Mouse (Mus musculus) testis, adult 2 months (tissue): Measurements from ENCODE around the gene Asb7. TPM values are rescaled to one million over a fixed set of nuclear protein-coding genes. Genes with fewer than 3 reads are reported as not detected.

Source experiments
- H3K27ac ChIP-seq: fragments of 200-500 bp; 2 replicates; pipeline ENCODE4 v1.5.1; 2012; ENCODE audit warnings: low read depth, low read length; ENCODE audit not compliant: control insufficient read depth, insufficient read depth
- H3K27me3 ChIP-seq: fragments of 200-500 bp; 2 replicates; pipeline ENCODE4 v1.6.1; 2012; ENCODE audit warnings: mild to moderate bottlenecking, low read length, moderate library complexity; ENCODE audit not compliant: control insufficient read depth, insufficient read depth
- H3K36me3 ChIP-seq: fragments of 200-500 bp; 2 replicates; pipeline ENCODE4 v1.6.1; 2012; ENCODE audit warnings: mild to moderate bottlenecking, low read length; ENCODE audit not compliant: control insufficient read depth, insufficient read depth
- H3K4me1 ChIP-seq: fragments of 200-500 bp; 2 replicates; pipeline ENCODE4 v1.6.1; 2012; ENCODE audit warnings: low read length; ENCODE audit not compliant: control insufficient read depth, insufficient read depth
- H3K4me3 ChIP-seq: fragments of 200-500 bp; 2 replicates; pipeline ENCODE4 v1.5.1; 2012; ENCODE audit warnings: low read depth, mild to moderate bottlenecking, low read length, moderate library complexity, mixed read lengths; ENCODE audit not compliant: control insufficient read depth
- CTCF ChIP-seq: fragments of 200-500 bp; IDR thresholded peaks from 2 replicates; pipeline ENCODE4 v1.5.1; 2012; ENCODE audit warnings: low read depth, mild to moderate bottlenecking, inconsistent platforms, low read length, moderate library complexity; ENCODE audit not compliant: control insufficient read depth, insufficient read depth, insufficient replicate concordance
- POLR2A ChIP-seq: fragments of 200-500 bp; IDR thresholded peaks from 2 replicates; pipeline ENCODE4 v1.6.1; 2012; ENCODE audit warnings: low read depth, mild to moderate bottlenecking, inconsistent platforms, low read length, moderate library complexity; ENCODE audit not compliant: control insufficient read depth
- polyA plus RNA-seq: library from polyadenylated mRNA; depleted of rRNA; stranded (reverse); fragments of >200 nt; gene quantifications from 2 replicates; pipeline ENCODE4 v1.2.3, GENCODE M21; 2012; rRNA removed

Asb7 gene
- polyA plus RNA-seq, 1 experiment: 8.6 TPM

DNA sequence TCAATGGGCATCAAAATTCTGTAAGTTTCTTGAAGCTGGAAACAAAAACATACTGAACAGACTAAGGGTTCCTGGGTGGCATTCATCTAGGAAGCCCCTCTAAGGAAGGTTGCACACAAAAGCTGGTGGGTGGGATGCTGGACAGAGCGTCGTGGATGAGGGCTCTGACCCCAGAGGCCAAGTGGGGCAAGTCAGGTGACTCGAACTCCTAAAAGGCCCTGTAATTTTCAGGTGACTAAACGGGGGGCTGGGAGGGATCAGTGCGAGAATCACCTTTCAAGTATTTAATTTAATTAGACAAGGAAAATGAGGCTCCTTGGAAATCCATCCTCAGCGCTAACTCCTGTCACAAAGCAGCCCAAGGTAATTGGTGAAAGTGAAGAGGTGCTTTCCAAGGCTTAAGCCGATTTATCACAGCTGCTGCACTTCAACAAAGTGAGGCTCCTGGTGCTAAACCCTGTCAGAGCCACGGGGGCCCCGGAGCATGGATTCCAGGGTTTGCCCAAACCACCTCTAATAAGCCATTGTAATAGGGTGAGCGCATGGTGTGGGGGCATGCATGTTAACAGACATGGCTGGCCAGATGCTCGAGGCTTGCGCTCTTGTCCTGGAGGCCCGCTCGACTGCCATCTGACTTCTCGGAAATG, 59.1 kb downstream of the Asb7 start:
- Histone ChIP-seq H3K4me1 (no peaks in the 10 kb centered on the region), H3K27ac (no peak overlapping the region), H3K4me3 (no peak overlapping the region), H3K27me3 (no peaks in the 10 kb centered on the region), H3K36me3 (no peaks in the 10 kb centered on the region)
- TF ChIP-seq CTCF: no peak
- TF ChIP-seq POLR2A: no peak

DNA sequence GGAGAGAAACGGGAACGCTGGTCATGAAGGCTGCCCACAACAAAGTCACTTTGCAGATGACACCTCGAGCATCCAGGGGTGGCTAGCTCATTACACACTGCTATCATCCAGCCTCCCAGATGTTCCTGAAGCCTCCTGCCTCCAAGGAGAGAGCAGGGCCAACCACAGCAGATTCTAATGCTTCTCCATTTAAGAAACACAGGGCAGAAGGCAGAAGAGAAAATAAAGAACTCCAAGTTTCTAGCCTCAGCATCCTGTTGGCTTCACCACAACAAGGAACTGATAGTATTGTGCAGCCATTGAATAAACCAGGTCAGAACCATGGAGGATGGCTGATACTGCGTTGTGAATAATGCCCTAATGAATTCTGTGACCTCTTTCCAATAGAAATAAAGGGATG, 60.0 kb downstream of the Asb7 start:
- Histone ChIP-seq H3K27ac (no peak overlapping the region), H3K4me1 (no peaks in the 10 kb centered on the region), H3K36me3 (no peaks in the 10 kb centered on the region), H3K27me3 (no peaks in the 10 kb centered on the region), H3K4me3 (no peak overlapping the region)
- no peak for TF ChIP-seq POLR2A
- no peak for TF ChIP-seq CTCF

DNA sequence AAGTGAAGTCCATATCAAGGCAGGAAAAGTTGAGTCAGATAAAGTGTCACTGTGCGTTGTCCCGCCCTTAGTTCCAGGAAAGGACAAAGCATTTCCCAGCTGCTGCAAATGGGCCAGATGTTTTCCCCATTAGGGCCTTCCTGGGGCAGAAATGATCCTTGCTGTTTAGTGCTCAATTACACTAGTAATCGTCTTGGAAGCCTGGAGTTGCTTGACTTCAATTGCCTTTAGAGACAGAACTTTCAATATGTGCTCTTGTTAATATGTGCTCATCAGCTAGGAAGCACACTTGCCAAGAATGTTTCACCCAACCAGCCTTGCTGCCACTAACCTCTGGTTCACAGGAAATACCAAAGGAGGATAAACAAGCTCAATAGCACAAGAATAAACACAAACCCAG, 66.0 kb downstream of the Asb7 start:
- no peak overlapping the region for H3K27ac ChIP-seq

DNA sequence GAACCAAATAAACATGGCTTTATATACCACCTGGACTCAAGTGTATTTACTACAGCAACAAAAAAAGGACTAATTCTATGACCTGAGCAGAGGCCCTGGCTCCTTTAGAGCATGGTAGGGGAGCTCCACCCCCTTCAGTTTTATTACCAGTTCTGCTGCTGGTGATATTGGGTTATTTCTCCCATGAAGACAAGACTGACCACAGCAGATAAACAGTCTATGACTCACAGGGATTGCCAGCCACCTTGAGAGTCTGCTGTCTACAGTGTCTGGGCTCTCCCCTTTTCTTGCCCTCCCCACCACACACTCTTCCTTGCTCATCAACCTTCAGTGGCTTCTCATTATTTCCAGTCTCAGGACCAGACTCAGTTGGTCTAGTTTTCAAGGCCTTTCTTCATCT, 87.5 kb downstream of the Asb7 start:
- Histone ChIP-seq H3K27ac (no peak overlapping the region), H3K4me1 (no peaks in the 10 kb centered on the region), H3K27me3 (no peaks in the 10 kb centered on the region), H3K4me3 (no peak overlapping the region), H3K36me3 (no peaks in the 10 kb centered on the region)
- TF ChIP-seq CTCF (no peak), POLR2A (no peak)

More for the DNA sequence above, 66.0 kb downstream of the Asb7 start:
- no peak for TF ChIP-seq CTCF
- no peak for TF ChIP-seq POLR2A
- H3K36me3 ChIP-seq: no peaks in the 10 kb centered on the region
- H3K4me1 ChIP-seq: no peaks in the 10 kb centered on the region; the same call in none of the 2 replicates
- no peaks in the 10 kb centered on the region for H3K27me3 ChIP-seq
- no peak overlapping the region for H3K4me3 ChIP-seq

DNA sequence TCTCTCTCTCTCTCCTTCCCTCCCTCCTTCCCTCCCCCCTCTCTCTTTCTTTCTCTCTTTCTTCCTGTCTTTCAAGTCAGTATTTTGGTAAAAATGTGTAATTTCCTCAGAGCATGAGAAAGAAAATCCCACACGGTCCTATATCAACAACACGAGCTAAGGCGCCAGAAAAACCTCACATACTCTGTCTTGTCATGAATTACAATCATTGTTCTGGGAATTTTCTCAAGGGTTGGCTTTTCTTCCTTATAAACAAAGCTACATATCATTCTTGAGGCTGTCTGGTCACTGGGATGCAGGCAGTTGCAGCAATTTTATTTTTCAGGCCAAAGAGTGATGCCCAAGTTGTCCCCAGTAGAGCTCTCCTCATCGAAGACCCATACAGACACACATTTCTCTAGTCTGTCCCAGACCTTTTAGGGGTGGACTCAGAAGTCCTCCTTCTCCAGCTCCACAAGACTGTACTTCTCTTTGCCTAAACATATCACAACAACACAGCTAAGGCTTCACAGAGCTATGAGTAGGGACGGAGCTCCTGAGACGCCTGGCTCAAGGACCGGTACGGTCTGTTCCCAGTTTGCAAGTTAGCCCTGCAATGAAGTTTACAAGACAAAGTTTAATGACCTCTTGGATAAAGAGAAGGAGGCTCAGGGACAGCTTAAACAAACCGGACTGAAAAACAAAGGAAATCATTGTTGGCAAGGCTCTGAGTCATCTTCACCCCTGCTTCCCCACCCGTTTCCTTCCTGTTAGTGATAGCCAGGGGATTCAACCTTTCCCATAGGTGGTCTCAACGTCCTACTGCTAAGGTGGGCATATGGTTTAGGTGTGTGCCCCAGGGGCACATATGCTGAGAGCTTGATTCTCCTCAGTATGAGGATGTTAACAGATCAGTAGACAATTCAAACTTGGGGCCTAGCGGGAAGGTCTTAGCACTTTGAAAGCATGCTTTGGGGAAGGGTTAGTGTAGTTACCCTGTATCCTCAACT, 88.5 kb downstream of the Asb7 start:
- no peaks in the 10 kb centered on the region for H3K27me3 ChIP-seq
- H3K36me3 ChIP-seq: no peaks in the 10 kb centered on the region
- TF ChIP-seq POLR2A (no peak), CTCF (no peak)
- peak overlapping the region; percentile 54 for H3K27ac ChIP-seq
- H3K4me1 ChIP-seq: no peaks in the 10 kb centered on the region
- H3K4me3 ChIP-seq: no peak overlapping the region

DNA sequence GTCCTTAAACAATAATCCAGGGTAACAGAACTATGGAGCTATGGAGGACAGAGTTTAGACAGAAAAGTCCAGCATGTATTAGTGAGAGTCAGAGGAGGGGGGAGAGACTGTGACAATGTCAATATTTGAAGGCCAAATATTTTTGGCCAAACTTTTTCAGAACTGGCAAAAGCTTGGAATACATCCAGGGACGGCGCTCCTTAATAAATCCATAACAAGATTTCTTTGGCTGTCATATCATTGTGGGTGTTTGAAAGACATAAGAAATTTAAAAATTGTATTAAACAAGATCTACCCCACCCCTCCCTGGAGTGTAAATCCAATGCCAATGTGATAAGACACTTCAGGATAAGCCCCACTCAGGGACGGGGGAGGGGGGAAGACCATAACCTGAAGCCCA, 89.3 kb downstream of the Asb7 start:
- H3K36me3 ChIP-seq: no peaks in the 10 kb centered on the region
- no peaks in the 10 kb centered on the region for H3K27me3 ChIP-seq
- no peaks in the 10 kb centered on the region for H3K4me1 ChIP-seq
- no peak overlapping the region for H3K4me3 ChIP-seq
- H3K27ac ChIP-seq: 0 out of 2 replicates have a peak overlapping the region, but pooled peaks have one; percentile 8
- TF ChIP-seq CTCF (no peak), POLR2A (no peak)

DNA sequence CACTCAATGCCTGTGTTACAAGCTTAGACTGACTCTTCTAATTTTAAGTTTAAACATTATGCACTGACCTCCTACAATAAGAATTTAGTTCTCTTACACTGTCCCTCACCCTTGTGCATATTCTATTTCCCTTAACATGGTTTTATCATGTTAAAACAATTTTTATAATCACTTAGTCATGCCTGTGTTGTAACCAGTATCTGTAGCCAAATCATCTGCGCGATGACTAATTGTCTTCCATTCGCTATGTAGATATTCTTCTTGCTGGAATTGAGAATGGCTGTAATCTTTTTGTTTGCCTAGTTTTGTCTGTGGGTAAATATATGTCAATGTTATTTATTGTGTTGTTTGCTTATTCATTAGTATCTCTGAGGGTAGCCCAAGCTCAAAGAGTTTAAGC, 91.5 kb downstream of the Asb7 start:
- TF ChIP-seq POLR2A: no peak
- no peak for TF ChIP-seq CTCF
- Histone ChIP-seq H3K27ac (no peak overlapping the region), H3K36me3 (no peaks in the 10 kb centered on the region), H3K4me1 (no peaks in the 10 kb centered on the region), H3K4me3 (no peak overlapping the region), H3K27me3 (no peaks in the 10 kb centered on the region)

Other genes starting within 250 kb of the Asb7 start
- gene Lins1, start 293 bp upstream of the Asb7 start, polyA plus RNA-seq: 9.1 and 9.6 TPM in 2 replicates
- gene Cers3, start 53.9 kb upstream of the Asb7 start, polyA plus RNA-seq: 41.7 and 69.7 TPM in 2 replicates
- 6.8 and 8.1 TPM in 2 replicates for gene Adamts17, start 150.1 kb upstream of the Asb7 start, polyA plus RNA-seq